Mouse (Mus musculus) heart, adult 2 months (tissue): Measurements from ENCODE around the gene Trmt1. TPM values are rescaled to one million over a fixed set of nuclear protein-coding genes. Genes with fewer than 3 reads are reported as not detected.

ENCODE experiments used
- DNase-seq, 2 experiments: peaks; one replicate each; pipeline ENCODE4 v3.0.0; 2021
- H3K27ac ChIP-seq: fragments of 200-600 bp; 2 replicates; pipeline ENCODE4 v1.8.1; 2022
- H3K27me3 ChIP-seq: fragments of 200-500 bp; 2 replicates; pipeline ENCODE4 v1.6.1; 2012; ENCODE audit warnings: mild to moderate bottlenecking, low read length, inconsistent platforms, mixed read lengths; ENCODE audit not compliant: control insufficient read depth, insufficient read depth
- H3K36me3 ChIP-seq: fragments of 200-500 bp; 2 replicates; pipeline ENCODE4 v1.6.1; 2012; ENCODE audit warnings: low read length, inconsistent platforms; ENCODE audit not compliant: control insufficient read depth, insufficient read depth
- H3K4me1 ChIP-seq: fragments of 200-500 bp; 2 replicates; pipeline ENCODE4 v1.6.1; 2011; ENCODE audit warnings: low read length; ENCODE audit not compliant: control insufficient read depth, insufficient read depth
- H3K4me3 ChIP-seq: fragments of 200-600 bp; 2 replicates; pipeline ENCODE4 v1.8.1; 2022
- H3K79me2 ChIP-seq: fragments of 200-500 bp; replicated peaks from 2 replicates; pipeline ENCODE4 v1.6.1; 2012; ENCODE audit warnings: mild to moderate bottlenecking, inconsistent platforms, low read length, moderate library complexity, mixed read lengths; ENCODE audit not compliant: control insufficient read depth, insufficient read depth
- H3K9ac ChIP-seq: fragments of 200-500 bp; 2 replicates; pipeline ENCODE4 v1.6.1; 2012; ENCODE audit warnings: low read depth, mild to moderate bottlenecking, control low read depth, inconsistent platforms, low read length, mixed read lengths
- CTCF ChIP-seq: fragments of 200-600 bp; IDR thresholded peaks from 2 replicates; pipeline ENCODE4 v1.8.1; 2022; ENCODE audit warnings: antibody characterized with exemption, mild to moderate bottlenecking, moderate library complexity
- EP300 ChIP-seq: fragments of 200-500 bp; IDR thresholded peaks from 2 replicates; pipeline ENCODE4 v1.6.1; 2011; ENCODE audit warnings: low read depth, low read length, control low read depth; ENCODE audit not compliant: insufficient read depth
- POLR2A ChIP-seq: fragments of 200-500 bp; IDR thresholded peaks from 2 replicates; pipeline ENCODE4 v1.6.1; 2011; ENCODE audit warnings: mild to moderate bottlenecking, low read depth, low read length, control low read depth; ENCODE audit not compliant: insufficient read depth
- WGBS: fragments of 180-500 bp; shearing (Covaris S2); methylation state at CpG from one replicate; pipeline ENCODE4 v1.1.7; 2018; 5-methylcytosine and 5-hydroxymethylcytosine counted together
- intact Hi-C: fragments of 180-260 bp; cut with DNase I; formaldehyde crosslinking; loops from one replicate; pipeline ENCODE4 v1.15.1; 2025
- polyA plus RNA-seq: library from polyadenylated mRNA; depleted of rRNA; stranded (reverse); fragments of >200 nt; gene quantifications from 2 replicates; pipeline ENCODE4 v1.2.3, GENCODE M21; 2012
- total RNA-seq, 2 experiments: library from RNA; stranded (reverse); gene quantifications; 2 replicates each; pipeline ENCODE4 v1.2.3; 2021

The Trmt1 gene
- total and polyA plus RNA-seq, 3 experiments = 32.0 to 50.8 (median 37.4) TPM

DNA sequence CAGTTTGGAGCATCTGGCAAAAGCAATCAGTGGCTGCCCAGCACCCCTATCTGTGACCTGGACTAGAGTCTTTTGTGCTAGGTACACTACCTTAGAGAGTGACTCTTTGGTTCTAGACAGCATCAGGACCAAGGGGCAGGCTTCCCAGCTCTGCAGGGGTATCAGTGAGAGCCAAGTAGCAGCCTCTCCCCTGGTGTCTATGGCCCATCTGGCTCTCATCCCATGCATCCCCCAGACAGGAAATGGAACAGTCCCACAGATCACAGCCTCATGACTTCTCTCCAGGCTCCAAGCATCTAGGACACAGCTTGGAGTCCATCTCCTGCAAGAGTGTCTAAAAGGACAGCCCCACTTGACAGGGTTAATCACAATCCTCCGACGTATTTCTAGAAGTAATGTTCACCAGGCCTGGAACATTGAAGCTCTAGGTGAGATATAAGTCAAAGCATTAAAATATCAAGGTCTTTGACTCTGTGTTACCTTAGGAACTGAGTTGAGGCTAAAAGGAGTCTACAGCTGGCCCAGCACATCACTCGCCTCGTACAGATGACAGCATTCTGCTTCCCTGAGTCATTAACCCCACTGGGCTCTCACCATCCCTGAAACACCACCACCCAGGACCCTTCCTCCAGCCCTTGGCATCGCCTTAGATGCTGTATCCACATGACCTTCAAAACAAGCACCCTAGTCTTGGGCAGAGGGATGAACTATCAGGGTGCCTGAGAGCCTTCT lies 33.0 kb downstream of the Trmt1 start:
- H3K27me3 ChIP-seq = no peaks in the 10 kb centered on the region
- H3K4me1 ChIP-seq = peaks cover 25% of the 10 kb centered on the region
- peak overlapping the region; percentile 11 for H3K27ac ChIP-seq
- WGBS = 69% methylated on average over 5 of the region's 5 CpGs
- no peak for DNase-seq
- H3K9ac ChIP-seq = no peak overlapping the region
- H3K4me3 ChIP-seq = no peak overlapping the region
- no peaks in the 10 kb centered on the region for H3K79me2 ChIP-seq
- TF ChIP-seq EP300 = no peak
- no peak for TF ChIP-seq POLR2A
- TF ChIP-seq CTCF = no peak
- peaks cover 9% of the 10 kb centered on the region for H3K36me3 ChIP-seq
- intact Hi-C loops = no loop called here

DNA sequence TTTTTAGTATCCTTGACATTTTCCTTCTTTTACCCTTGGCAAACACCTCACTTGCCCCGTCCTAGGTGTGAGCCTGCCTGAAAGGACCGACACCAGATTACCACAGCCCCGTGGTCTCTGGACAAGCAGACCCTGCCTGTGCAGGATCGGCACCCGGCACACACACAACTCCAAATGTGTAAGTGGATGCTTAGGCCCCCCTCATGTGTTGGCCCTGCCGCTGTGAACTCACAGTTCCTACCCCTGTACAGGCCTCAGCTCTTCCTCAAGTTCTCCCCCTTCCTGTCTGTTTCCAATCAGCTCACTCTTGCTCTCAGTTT lies 36.4 kb downstream of the Trmt1 start:
- no peak for TF ChIP-seq POLR2A
- no peak for TF ChIP-seq CTCF
- TF ChIP-seq EP300 = no peak
- Histone ChIP-seq H3K27ac (peak overlapping the region; percentile 62), H3K36me3 (peaks cover 19% of the 10 kb centered on the region), H3K79me2 (no peaks in the 10 kb centered on the region), H3K4me3 (no peak overlapping the region), H3K4me1 (peaks cover 42% of the 10 kb centered on the region), H3K27me3 (no peaks in the 10 kb centered on the region), H3K9ac (peak overlapping the region; percentile 41)
- intact Hi-C loops = no loop called here
- DNase-seq = no peak
- 51% methylated on average over 6 of the region's 6 CpGs for WGBS

DNA sequence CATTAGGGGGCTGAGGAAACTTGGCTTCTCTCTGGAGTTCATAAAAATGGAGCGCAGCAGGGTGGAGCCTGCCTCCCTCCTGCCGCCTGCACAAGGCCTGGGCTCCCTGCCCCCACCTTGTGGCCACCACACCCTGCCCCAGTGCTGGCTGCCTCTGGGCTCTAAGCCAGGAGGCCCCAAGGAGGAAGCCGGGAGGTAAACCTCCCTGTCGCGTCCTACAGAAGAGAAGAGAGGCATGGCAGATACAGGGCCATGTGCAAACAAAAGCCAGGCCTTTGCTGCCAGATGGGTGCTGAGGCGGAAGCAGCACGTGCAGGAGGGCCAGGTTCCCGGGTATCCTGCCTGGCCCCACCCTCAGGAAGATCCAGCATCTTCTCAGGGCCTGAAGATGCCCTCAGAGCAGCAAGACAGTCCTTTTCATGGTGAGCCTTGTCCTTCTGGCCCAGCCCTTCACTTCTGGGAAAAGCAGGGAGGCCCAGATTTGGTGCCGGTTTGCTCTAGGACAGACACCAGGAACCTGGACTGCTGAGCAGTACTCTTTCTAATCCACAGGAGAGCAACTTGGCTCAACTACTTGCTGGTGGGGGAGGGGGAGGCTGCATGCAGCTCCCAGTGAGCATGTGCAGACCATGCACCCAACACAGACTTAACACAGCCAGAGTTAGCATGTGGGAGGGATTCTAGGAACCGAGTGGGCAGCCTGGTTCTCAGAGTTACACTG lies 36.9 kb downstream of the Trmt1 start, which contains the start of gene G430095P16Rik:
Gene G430095P16Rik, plus strand, starts transcription at position 158 of the 721 bp plus-strand sequence.
- H3K36me3 ChIP-seq = peaks cover 18% of the 10 kb centered on the region
- H3K79me2 ChIP-seq = no peaks in the 10 kb centered on the region
- intact Hi-C loops = no loop called here
- H3K9ac ChIP-seq = peak within 1 kb of the TSS; percentile 41
- peaks cover 42% of the 10 kb centered on the region for H3K4me1 ChIP-seq
- no peak within 1 kb of the TSS for H3K4me3 ChIP-seq
- no peaks in the 10 kb centered on the region for H3K27me3 ChIP-seq
- 5% methylated on average over 10 of the region's 10 CpGs for WGBS
- H3K27ac ChIP-seq = peak within 1 kb of the TSS; percentile 62
- TF ChIP-seq POLR2A (no peak), EP300 (peak; percentile 38; the same call in 1 of the 2 replicates), CTCF (peak; percentile 51)
- DNase-seq = peak; percentile 85 to 90

DNA sequence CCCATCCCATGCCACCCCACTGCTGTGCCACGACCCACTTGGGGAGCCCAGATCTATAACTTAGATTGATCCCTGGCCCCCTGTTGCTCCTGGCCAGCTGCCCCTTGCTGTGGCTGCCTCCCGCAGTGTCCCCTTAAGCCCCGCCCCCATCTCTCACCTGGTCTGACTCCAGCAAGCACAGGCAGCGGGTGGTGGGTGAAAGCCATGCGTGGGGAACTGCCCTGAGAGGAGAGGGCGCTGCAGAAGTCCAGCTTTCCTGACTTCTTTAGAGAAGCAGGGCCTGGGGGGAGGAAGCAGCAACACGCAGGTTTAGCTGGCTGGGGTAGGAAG lies 37.4 kb downstream of the Trmt1 start:
- intact Hi-C loops = no loop called here
- no peak for DNase-seq
- WGBS = 33% methylated on average over 7 of the region's 7 CpGs
- no peaks in the 10 kb centered on the region for H3K79me2 ChIP-seq
- H3K9ac ChIP-seq = peak overlapping the region; percentile 15; the same call in 1 of the 2 replicates
- H3K27ac ChIP-seq = peak overlapping the region; percentile 62
- no peaks in the 10 kb centered on the region for H3K27me3 ChIP-seq
- H3K36me3 ChIP-seq = peaks cover 17% of the 10 kb centered on the region
- H3K4me1 ChIP-seq = peaks cover 41% of the 10 kb centered on the region
- TF ChIP-seq EP300 (no peak), CTCF (no peak), POLR2A (no peak)
- no peak overlapping the region for H3K4me3 ChIP-seq

DNA sequence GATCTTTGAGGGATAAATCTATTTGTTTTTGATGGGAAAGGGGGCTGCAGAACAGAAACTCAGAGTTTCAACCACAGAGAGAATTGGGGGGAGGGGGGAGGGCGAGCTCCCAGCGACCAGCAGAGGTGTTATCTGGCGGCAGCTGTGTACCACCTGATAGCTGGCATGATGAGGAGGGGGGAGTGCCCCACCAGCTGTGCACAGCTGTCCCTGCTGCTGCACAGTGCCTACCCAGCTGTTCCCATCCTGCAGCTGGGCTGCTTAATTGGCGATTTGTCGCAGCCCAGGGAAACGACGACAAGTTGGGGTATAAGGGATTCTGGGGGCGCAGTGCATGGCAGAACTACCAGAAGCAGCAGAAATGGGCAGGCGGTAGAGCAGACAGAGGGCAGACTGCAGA lies 38.6 kb downstream of the Trmt1 start:
- DNase-seq = no peak
- Histone ChIP-seq H3K4me1 (peaks cover 38% of the 10 kb centered on the region), H3K27ac (peak overlapping the region; percentile 87), H3K9ac (0 out of 2 replicates have a peak overlapping the region, but pooled peaks have one; percentile 21), H3K79me2 (no peaks in the 10 kb centered on the region), H3K27me3 (no peaks in the 10 kb centered on the region), H3K36me3 (peaks cover 16% of the 10 kb centered on the region), H3K4me3 (no peak overlapping the region)
- 69% methylated on average over 9 of the region's 9 CpGs for WGBS
- 0 out of 2 replicates have a peak, but pooled peaks have one; percentile 13 for TF ChIP-seq EP300
- TF ChIP-seq CTCF = no peak
- intact Hi-C loops = no loop called here
